Mouse (Mus musculus) forebrain, embryonic 10.5 days (tissue): ENCODE data around the gene Olfml2a. TPM values are rescaled to one million over a fixed set of nuclear protein-coding genes. Genes with fewer than 3 reads are reported as not detected.
A peak's percentile ranks its signal among the peaks of the same experiment; 100 is the strongest.

ENCODE experiments used
- DNase-seq: peaks from one replicate; pipeline ENCODE4 v3.0.0-alpha.2; 2017; ENCODE audit warnings: low spot score; ENCODE audit errors: extremely low spot score
- H3K27ac ChIP-seq: fragments of 300-500 bp; sonication (generic); 2 replicates; pipeline ENCODE4 v1.5.1; 2016; ENCODE audit warnings: mild to moderate bottlenecking
- H3K27me3 ChIP-seq: fragments of 300-500 bp; sonication (generic); 2 replicates; pipeline ENCODE4 v1.6.1; 2016; ENCODE audit warnings: mild to moderate bottlenecking; ENCODE audit not compliant: poor library complexity, severe bottlenecking
- H3K36me3 ChIP-seq: fragments of 300-500 bp; sonication (generic); replicated peaks from 2 replicates; pipeline ENCODE4 v1.6.1; 2016; ENCODE audit warnings: mild to moderate bottlenecking, moderate library complexity
- H3K4me1 ChIP-seq: fragments of 300-500 bp; sonication (generic); 2 replicates; pipeline ENCODE4 v1.6.1; 2016
- H3K4me3 ChIP-seq: fragments of 300-500 bp; sonication (generic); 2 replicates; pipeline ENCODE4 v1.5.1; 2016; ENCODE audit warnings: mild to moderate bottlenecking, moderate library complexity
- H3K9me3 ChIP-seq: fragments of 300-500 bp; sonication (generic); 2 replicates; pipeline ENCODE4 v1.6.1; 2016; ENCODE audit warnings: mild to moderate bottlenecking, moderate library complexity
- WGBS: fragments of 180-500 bp; shearing (Covaris S2); methylation state at CpG from one replicate; pipeline ENCODE4 v1.1.7; 2016; 5-methylcytosine and 5-hydroxymethylcytosine counted together
- polyA plus RNA-seq: library from polyadenylated mRNA; unstranded; fragments of >200 nt; fragmentation: Nextera tagmentation; extraction: Ambion mirVana; gene quantifications from 2 replicates; pipeline ENCODE4 v1.2.1, GENCODE M21; 2016

Olfml2a gene
- polyA plus RNA-seq, 1 experiment from 2014 or later: 1.2 TPM

DNA sequence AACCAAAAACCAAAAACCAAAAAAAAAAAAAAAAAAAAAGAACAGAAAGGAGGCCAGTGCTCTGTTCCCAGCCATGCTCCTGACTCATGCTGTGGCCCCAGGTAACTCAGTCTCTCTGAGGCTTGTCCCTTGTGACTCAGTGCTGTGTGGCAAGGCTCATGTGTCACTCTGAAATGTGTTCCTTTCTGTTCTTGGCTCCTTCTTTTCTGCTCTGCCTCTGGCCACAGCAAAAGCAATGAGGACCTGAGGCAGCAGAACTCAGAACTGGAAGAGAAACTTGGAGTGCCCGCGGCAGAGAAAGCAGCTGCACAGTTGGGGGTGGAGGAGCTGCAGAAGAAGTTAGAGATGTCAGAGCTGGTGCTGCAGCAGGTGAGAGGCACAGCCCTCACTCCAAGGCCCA, 42.4 kb downstream of the Olfml2a start:
- H3K27ac ChIP-seq: no peak overlapping the region
- no peak for DNase-seq
- no peak overlapping the region for H3K4me3 ChIP-seq
- H3K4me1 ChIP-seq: peaks cover 7% of the 10 kb centered on the region
- H3K36me3 ChIP-seq: no peaks in the 10 kb centered on the region
- no peaks in the 10 kb centered on the region for H3K27me3 ChIP-seq
- no peaks in the 10 kb centered on the region for H3K9me3 ChIP-seq
- 54% methylated on average over 2 of the region's 2 CpGs for WGBS

DNA sequence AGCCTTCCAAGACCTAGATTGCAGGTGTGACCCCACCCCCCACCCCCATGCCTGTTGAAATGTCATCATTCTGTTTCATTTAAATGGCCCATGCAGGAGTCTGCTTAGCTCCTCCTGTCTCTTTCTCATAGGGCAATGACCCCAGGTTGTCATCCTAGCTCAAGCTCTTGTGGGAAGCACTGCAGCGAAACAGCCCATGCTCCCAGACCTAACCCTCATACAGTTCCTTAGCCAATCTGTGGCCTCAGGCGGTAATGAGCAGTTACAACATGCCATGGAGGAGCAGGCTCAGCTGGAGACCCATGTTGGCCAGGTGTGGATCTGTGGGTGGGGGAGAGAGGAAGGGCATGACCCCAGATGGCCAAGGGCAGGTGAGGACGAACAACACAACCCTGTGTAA, 43.4 kb downstream of the Olfml2a start:
- no peak for DNase-seq
- H3K27me3 ChIP-seq: no peaks in the 10 kb centered on the region
- 82% methylated on average over 3 of the region's 3 CpGs for WGBS
- no peak overlapping the region for H3K4me3 ChIP-seq
- no peaks in the 10 kb centered on the region for H3K9me3 ChIP-seq
- no peaks in the 10 kb centered on the region for H3K36me3 ChIP-seq
- no peak overlapping the region for H3K27ac ChIP-seq
- H3K4me1 ChIP-seq: peaks cover 7% of the 10 kb centered on the region

DNA sequence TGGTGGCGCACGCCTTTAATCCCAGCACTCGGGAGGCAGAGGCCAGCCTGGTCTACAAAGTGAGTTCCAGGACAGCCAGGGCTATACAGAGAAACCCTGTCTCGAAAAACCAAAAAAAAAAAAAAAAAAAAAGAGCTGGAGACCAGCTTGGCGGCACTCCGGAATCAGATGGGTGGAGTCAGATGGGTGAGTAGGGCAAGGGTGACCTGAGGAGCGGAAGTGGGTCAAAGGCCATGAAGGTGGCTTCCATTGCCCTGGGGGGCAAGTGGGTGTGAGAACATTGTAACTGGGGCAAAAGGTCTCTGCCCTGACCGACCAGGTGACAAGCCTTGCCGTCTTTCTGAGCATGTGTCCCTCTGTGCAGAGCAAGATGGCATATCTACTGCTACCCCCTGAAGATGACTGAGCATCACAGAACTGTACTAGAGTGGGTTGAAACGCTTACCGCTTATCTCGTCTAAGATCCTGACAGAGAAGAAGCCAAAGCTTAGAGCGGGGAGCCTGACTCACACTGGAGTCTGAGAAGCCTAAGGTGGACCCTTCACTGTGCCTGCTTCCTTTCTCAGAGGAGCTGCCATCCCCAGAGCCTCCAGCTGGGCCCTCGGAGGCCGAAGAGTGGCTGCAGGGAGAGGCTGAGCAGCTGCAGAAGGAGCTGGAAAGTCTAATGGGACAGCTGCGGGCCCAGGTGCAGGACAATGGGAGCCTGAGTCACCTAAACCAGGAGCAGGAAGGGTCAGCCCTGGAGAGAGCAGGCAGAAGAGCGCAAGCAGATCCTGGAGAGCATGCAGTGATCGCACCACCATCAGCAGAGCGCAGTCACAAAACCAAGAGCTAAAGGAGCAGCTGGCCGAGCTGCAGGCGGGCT, 44.4 kb downstream of the Olfml2a start:
- 0 out of 2 replicates have a peak overlapping the region, but pooled peaks have one; percentile 53 for H3K27ac ChIP-seq
- WGBS: 90% methylated on average over 21 of the region's 21 CpGs

DNA sequence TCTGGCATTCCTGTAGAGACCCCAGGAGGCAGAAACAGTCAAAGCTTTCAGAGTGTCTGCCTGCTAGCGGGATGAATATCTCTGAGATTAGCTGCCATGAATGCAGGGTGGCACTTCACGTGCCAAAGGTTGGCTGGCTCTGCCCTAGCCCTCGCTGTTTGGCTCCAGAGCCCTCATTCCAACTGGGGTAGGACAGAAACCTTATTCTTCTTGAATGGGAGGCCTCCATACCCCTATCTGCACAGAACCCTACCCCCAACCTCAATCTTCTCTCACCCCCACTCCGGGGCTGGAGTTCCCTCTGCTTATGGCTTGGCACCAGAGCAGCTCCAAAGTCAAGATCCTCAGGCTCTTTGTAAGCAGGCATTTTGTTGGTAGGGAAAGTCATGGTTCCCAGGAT, 46.1 kb downstream of the Olfml2a start:
- Histone ChIP-seq H3K4me3 (no peak overlapping the region), H3K27ac (peak overlapping the region; percentile 9; the same call in 1 of the 2 replicates), H3K36me3 (no peaks in the 10 kb centered on the region), H3K4me1 (peaks cover 7% of the 10 kb centered on the region), H3K9me3 (no peaks in the 10 kb centered on the region), H3K27me3 (no peaks in the 10 kb centered on the region)
- WGBS: 72% methylated on average over 4 of the region's 4 CpGs
- no peak for DNase-seq

More for the DNA sequence above, 44.4 kb downstream of the Olfml2a start:
- no peaks in the 10 kb centered on the region for H3K36me3 ChIP-seq
- H3K9me3 ChIP-seq: no peaks in the 10 kb centered on the region
- H3K4me1 ChIP-seq: peaks cover 7% of the 10 kb centered on the region
- H3K4me3 ChIP-seq: no peak overlapping the region
- no peak for DNase-seq
- no peaks in the 10 kb centered on the region for H3K27me3 ChIP-seq

DNA sequence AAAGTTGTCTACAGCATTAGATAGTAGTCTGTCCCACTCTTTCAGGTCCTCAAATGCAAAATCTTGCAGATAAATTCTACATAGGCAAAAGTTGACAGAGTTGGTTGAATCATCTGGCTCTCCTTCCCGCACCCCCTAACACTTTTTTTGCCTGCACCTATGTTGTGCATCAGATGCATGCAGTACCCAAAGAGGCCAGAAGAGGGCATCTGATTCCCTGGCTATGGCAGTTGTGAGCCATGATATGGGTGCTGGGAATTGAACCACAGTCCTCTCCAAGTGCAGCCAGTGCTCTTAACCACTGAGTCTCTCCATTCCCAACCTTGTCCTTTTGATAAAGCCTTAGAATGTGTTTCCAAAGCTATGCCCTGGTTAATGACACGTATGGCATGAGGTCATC, 51.7 kb downstream of the Olfml2a start:
- H3K9me3 ChIP-seq: peaks cover 8% of the 10 kb centered on the region; the same call in 1 of the 2 replicates
- 96% methylated on average over 2 of the region's 2 CpGs for WGBS
- H3K4me3 ChIP-seq: no peak overlapping the region
- no peak overlapping the region for H3K27ac ChIP-seq
- no peaks in the 10 kb centered on the region for H3K27me3 ChIP-seq
- DNase-seq: no peak
- H3K4me1 ChIP-seq: no peaks in the 10 kb centered on the region
- H3K36me3 ChIP-seq: no peaks in the 10 kb centered on the region

DNA sequence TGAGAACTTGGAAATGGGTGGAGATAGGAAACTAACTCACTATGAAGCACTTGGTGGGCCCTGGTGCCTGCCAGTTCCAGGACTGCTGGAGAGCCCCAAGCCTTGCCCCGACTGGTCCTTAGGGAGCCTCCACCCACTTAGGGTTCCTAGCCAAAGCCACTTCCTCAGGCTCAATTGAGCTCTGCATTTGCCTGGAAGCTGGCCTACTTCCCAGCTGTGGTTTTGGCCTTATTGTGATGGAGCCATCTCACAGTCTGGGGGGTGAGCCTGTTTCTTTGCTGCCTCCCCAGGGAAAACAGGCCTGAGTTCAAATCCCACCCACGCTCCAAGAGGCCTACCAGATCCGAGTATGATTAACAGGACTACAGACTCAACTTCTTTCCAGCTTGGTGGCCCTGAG, 54.8 kb downstream of the Olfml2a start:
- WGBS: 91% methylated on average over 3 of the region's 3 CpGs
- Histone ChIP-seq H3K36me3 (no peaks in the 10 kb centered on the region), H3K27ac (no peak overlapping the region), H3K4me1 (no peaks in the 10 kb centered on the region), H3K9me3 (peaks cover 8% of the 10 kb centered on the region; the same call in 1 of the 2 replicates), H3K27me3 (no peaks in the 10 kb centered on the region), H3K4me3 (no peak overlapping the region)
- DNase-seq: no peak

DNA sequence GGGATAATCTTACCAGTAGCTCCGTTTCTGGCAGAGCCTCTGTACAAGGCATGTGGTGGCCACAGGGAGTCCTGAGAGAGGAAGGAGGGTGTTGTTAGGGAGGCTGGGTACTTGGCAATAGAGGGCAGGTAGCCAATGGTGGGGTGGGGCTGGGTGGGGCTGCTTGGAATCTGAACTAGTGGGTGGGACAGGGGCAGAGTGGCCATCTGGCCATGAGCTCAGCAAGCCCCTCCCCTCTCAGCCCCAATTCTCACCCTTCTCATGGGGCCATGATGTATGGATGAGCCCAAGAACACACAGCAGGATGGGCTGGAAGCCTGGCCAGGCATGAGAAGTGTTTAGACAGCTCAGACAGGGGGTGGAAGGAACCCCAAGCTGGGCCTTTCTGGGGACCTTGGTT, 55.6 kb downstream of the Olfml2a start:
- 66% methylated on average over 1 of the region's 1 CpGs for WGBS
- Histone ChIP-seq H3K4me3 (no peak overlapping the region), H3K4me1 (no peaks in the 10 kb centered on the region), H3K36me3 (no peaks in the 10 kb centered on the region), H3K9me3 (peaks cover 8% of the 10 kb centered on the region; the same call in 1 of the 2 replicates), H3K27me3 (no peaks in the 10 kb centered on the region), H3K27ac (no peak overlapping the region)
- no peak for DNase-seq

DNA sequence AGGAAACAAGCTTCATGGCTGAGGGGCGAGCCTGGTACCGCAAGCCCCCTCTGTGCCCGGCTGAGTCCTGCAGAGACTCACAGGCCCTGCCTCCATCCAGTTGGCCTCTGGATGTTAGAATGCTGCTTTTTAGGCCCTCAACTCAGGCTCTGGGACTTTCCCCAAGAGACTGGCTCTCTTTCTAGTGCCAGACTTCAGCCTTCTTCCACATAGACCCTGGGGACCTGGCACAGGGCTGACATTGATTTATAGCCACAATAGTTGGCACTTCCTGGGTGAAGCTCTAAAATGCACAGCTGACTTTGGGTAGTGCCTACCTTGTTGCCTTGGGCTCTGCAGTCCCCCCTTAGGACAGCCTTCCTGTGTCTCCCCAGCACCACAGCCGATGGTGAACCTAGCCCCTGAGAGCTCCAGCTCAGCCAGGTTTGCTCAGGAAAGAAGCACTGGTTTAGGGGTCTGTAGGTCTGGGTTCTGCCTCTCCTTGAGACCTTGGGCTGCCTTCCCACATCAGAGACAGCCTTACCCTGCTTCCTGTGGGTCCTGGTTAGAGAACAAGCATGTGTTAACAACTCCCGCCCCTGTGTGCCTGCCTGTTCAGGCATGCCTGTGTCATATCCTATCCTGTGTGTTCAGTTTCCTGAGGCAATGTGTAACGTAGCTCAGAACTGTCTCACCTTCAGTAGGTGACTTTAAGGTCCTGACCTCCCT, 56.2 kb downstream of the Olfml2a start:
- no peak overlapping the region for H3K4me3 ChIP-seq
- peaks cover 8% of the 10 kb centered on the region; the same call in 1 of the 2 replicates for H3K9me3 ChIP-seq
- no peak for DNase-seq
- no peaks in the 10 kb centered on the region for H3K27me3 ChIP-seq
- no peaks in the 10 kb centered on the region for H3K36me3 ChIP-seq
- H3K27ac ChIP-seq: no peak overlapping the region
- WGBS: 86% methylated on average over 6 of the region's 6 CpGs
- H3K4me1 ChIP-seq: no peaks in the 10 kb centered on the region

DNA sequence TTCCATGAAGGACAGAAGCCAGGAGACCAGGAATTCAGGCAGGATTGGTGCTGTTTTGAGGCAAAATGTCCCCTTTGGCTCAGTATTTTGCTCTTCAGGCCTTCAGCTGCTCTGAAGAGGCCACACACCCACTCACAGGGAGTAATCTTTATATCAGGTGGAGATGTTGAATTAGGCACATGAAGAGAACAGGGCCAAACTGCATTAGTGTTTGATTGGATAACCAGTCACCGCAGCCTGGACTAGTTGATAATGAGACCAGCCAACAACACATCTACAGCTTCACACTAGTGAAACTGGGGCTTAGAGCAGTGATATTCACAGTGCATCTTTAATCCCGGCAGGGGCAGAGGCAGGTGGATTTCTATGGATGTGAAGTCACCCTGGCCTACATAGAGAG, 57.2 kb downstream of the Olfml2a start:
- Histone ChIP-seq H3K36me3 (no peaks in the 10 kb centered on the region), H3K27ac (no peak overlapping the region), H3K27me3 (no peaks in the 10 kb centered on the region), H3K4me1 (no peaks in the 10 kb centered on the region), H3K9me3 (0 out of 2 replicates have a peak, but pooled peaks cover 2% of the 10 kb centered on the region), H3K4me3 (no peak overlapping the region)
- no peak for DNase-seq
- WGBS: 92% methylated on average over 2 of the region's 2 CpGs

DNA sequence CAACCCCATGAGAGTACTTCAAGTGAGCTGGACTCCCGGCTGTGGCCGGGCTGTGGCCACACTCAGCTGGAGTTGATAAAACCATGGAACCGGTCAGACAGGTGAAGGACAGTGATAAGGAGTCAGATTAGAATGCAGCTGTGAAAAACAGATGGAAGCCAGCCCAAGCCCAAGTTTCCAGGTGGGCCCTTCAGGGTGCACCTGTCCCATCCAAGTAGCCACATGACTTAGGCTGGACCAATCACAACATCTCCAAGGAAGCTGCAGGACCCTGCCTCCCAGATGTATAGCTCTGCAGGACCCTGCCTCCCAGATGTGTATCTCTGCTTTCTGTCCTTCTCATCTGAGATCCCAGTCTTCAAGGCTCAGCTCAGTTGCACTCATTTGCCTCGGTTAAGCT, 60.2 kb downstream of the Olfml2a start:
- DNase-seq: no peak
- no peak overlapping the region for H3K4me3 ChIP-seq
- no peaks in the 10 kb centered on the region for H3K9me3 ChIP-seq
- H3K36me3 ChIP-seq: no peaks in the 10 kb centered on the region
- WGBS: 74% methylated on average over 4 of the region's 4 CpGs
- no peak overlapping the region for H3K27ac ChIP-seq
- no peaks in the 10 kb centered on the region for H3K4me1 ChIP-seq
- H3K27me3 ChIP-seq: peaks cover 3% of the 10 kb centered on the region

DNA sequence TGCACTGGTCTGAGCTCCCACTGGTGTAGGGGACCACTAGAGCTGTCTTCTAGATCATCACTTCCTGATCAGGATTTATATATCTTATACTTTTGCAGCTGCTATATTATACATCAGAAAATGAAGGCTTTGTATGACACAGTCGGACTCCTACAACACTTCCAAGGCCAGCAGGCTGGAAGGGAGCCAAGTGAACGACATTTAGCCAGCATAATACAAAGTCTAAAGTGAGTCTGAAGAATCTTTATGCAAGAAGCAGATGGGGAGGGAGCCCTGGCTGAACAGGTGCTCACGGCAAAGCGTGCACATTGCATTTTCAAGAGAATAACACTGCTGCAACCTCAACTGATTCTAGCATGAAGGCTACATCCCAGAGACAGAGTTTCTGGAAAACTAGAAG, 60.7 kb downstream of the Olfml2a start:
- no peaks in the 10 kb centered on the region for H3K9me3 ChIP-seq
- H3K4me3 ChIP-seq: no peak overlapping the region
- peaks cover 2% of the 10 kb centered on the region for H3K4me1 ChIP-seq
- H3K27me3 ChIP-seq: peaks cover 8% of the 10 kb centered on the region
- WGBS: 77% methylated on average over 4 of the region's 4 CpGs
- H3K27ac ChIP-seq: no peak overlapping the region
- no peak for DNase-seq
- H3K36me3 ChIP-seq: no peaks in the 10 kb centered on the region

DNA sequence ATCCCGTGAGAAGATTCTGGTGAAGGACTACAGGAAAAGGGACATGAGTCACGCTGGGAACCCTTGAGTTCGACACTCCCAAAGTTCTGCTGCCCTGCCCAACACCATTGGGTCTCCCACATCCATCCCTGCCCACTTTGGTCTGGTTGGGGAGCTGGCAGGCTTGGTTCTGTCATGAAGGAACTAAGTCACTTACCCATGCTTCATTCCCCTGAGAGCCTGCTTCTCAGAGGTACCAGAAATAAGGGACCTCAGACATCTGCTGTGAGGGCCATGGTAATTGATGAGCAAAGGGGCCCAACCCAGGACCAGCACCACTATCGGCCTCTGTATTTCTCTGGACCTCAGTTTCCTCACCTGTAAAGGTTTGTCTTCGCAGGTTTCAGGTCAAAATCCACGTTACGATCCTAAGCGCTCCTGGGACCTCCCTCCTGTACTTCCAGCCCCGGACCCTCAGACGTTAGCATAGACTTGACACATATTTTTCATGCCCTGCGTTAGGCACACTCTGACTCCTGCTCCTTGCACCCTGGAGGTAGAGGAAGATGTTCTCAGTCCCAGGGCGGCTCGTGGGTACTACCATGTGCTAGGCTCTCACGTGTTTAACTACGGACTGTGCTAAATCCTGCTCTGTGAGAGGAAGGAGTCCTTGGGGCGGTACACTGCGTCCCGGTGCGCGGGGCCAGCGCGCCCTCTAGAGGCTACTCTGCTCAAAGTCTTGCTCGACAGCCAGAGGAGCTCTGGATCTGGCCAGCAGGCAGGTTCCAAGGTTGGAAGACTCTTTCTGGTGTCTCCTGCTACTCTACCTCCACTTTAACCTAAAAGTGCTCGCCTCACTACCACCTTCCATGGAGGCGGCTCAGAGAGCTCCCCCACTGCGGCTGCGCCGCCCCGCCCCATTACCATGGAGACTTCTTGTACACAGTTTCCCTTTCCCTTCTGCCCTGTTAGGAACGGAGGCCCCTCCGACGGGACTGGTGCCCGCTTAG, 65.9 kb downstream of the Olfml2a start, which contains the start of gene Wdr38:
Gene Wdr38 (plus strand): TSS at position 91 of the 989 bp plus-strand sequence.
- H3K4me3 ChIP-seq: peak within 1 kb of the TSS; percentile 48
- DNase-seq: peak; percentile 90
- H3K4me1 ChIP-seq: peaks cover 25% of the 10 kb centered on the region
- peaks cover 9% of the 10 kb centered on the region for H3K27me3 ChIP-seq
- peak within 1 kb of the TSS; percentile 68 for H3K27ac ChIP-seq
- H3K36me3 ChIP-seq: peaks cover 36% of the 10 kb centered on the region
- 18% methylated on average over 33 of the region's 33 CpGs for WGBS
- H3K9me3 ChIP-seq: no peaks in the 10 kb centered on the region
